Mouse (Mus musculus): ENCODE data around the gene Gm6040. TPM values are rescaled to one million over a fixed set of nuclear protein-coding genes. Genes with fewer than 3 reads are reported as not detected.

The Gm6040 gene
- total RNA-seq (2021): not detected

GRCm38 (mm10) chr8:20921971-20922370 is at the start of gene Gm6040:
Gene Gm6040 (minus strand): TSS chr8:20922071.
- intact Hi-C loops (cut with DNase I): no loop called here
- DNase-seq (ENCODE audit: low spot score): no peak

- DNase-seq (ENCODE audit: low spot score): no peak
- intact Hi-C loops (cut with DNase I): no loop called here
Measured at GRCm38 (mm10) chr8:20964531-20964930, 42.7 kb upstream of the Gm6040 start.

GRCm38 (mm10) chr8:20944610-20945009 is 22.7 kb upstream of the Gm6040 start, which contains the start of gene AY761185:
Gene AY761185 (minus strand): TSS chr8:20944710.
- no peak for DNase-seq (ENCODE audit: low spot score)
- intact Hi-C loops (cut with DNase I): no loop called here

GRCm38 (mm10) chr8:20912288-20912687 is 9.6 kb downstream of the Gm6040 start:
- intact Hi-C loops (cut with DNase I): no loop called here

GRCm38 (mm10) chr8:20908256-20908655 is 13.6 kb downstream of the Gm6040 start:
- intact Hi-C loops (cut with DNase I): no loop called here
- DNase-seq (ENCODE audit: low spot score): no peak

More at GRCm38 (mm10) chr8:20912288-20912687, 9.6 kb downstream of the Gm6040 start:
- DNase-seq (ENCODE audit: low spot score): no peak

- intact Hi-C loops (cut with DNase I): no loop called here
- DNase-seq (ENCODE audit: low spot score): no peak
Measured at GRCm38 (mm10) chr8:20907119-20907518, 14.8 kb downstream of the Gm6040 start.

- intact Hi-C loops (cut with DNase I): no loop called here
- DNase-seq (ENCODE audit: low spot score): no peak
Measured at GRCm38 (mm10) chr8:20902527-20902926, 19.3 kb downstream of the Gm6040 start, which contains the start of gene Gm15056. Gene Gm15056 (minus strand): TSS chr8:20902627.

GRCm38 (mm10) chr8:20892369-20892768 is 29.5 kb downstream of the Gm6040 start, which contains the start of gene Defb33:
Gene Defb33 (plus strand): TSS chr8:20892669.
- intact Hi-C loops (cut with DNase I): no loop called here
- DNase-seq (ENCODE audit: low spot score): no peak

GRCm38 (mm10) chr8:20874608-20875007 is 47.3 kb downstream of the Gm6040 start:
- no peak for DNase-seq (ENCODE audit: low spot score)
- intact Hi-C loops (cut with DNase I): loop anchor here (10.0 kb wide), 1 partner anchor 1390 kb away; no protein-coding TSS in a partner anchor

Other genes with a start within 250 kb of the Gm6040 start
- gene Defb33, start 29.4 kb downstream of the Gm6040 start, total RNA-seq (2021): not detected
- not detected for gene Gm15056, start 19.4 kb downstream of the Gm6040 start, total RNA-seq (2021)
- gene AY761185, start 22.6 kb upstream of the Gm6040 start, total RNA-seq (2021): not detected
- not detected for gene Defa21, start 103.5 kb upstream of the Gm6040 start, total RNA-seq (2021)
- gene Defa23, start 133.0 kb upstream of the Gm6040 start, total RNA-seq (2021): not detected
- not detected for gene Defa35, start 143.0 kb upstream of the Gm6040 start, total RNA-seq (2021)
- not detected for gene Defa25, start 162.4 kb upstream of the Gm6040 start, total RNA-seq (2021)
- gene Gm14851, start 174.0 kb upstream of the Gm6040 start, total RNA-seq (2021): not detected
- gene Defa30, start 212.6 kb upstream of the Gm6040 start, total RNA-seq (2021): not detected
- gene Defa22, start 240.2 kb upstream of the Gm6040 start, total RNA-seq (2021): not detected

All from heart, postnatal 25 days (tissue).